Mouse (Mus musculus) MEL (cell line): ENCODE results near the gene Bnip2.

ENCODE experiments used
- CTCF ChIP-seq, 3 experiments: IDR thresholded peaks in 2 of 3; conservative IDR thresholded peaks in 1 of 3; 2 replicates each; pipeline ENCODE4 v1.5.1; 2011 to 2012; ENCODE audit warnings: low read length in 3 of 3, low read depth in 2 of 3, mild to moderate bottlenecking in 2 of 3, improper control_type of control experiment in 1 of 3, inconsistent platforms in 1 of 3, mixed read lengths in 1 of 3, moderate library complexity in 1 of 3; ENCODE audit not compliant: control insufficient read depth in 1 of 3, insufficient read depth in 1 of 3, poor library complexity in 1 of 3, severe bottlenecking in 1 of 3
- TCF12 ChIP-seq: IDR thresholded peaks from 2 replicates; pipeline ENCODE4 v1.6.1; 2014; ENCODE audit warnings: low read depth, mild to moderate bottlenecking, inconsistent platforms, low read length, improper control_type of control experiment, moderate library complexity
- USF1 ChIP-seq: IDR thresholded peaks from 2 replicates; pipeline ENCODE4 v1.6.1; 2014; ENCODE audit warnings: low read depth, mild to moderate bottlenecking, inconsistent platforms, low read length, improper control_type of control experiment, moderate library complexity

GRCm38 (mm10) chr9:70053411-70053810, 64.1 kb downstream of the Bnip2 start:
- TF ChIP-seq CTCF (IDR thresholded peaks at IDR 0.05 in 2 of 3, conservative IDR thresholded peaks at IDR 0.05 in 1 of 3; ENCODE audit: control insufficient read depth in 1 of 3, insufficient read depth in 1 of 3, low read depth in 2 of 3, low read length in 3 of 3, poor library complexity in 1 of 3, severe bottlenecking in 1 of 3) (no peak), USF1 (no peak), TCF12 (no peak)
